Mouse (Mus musculus): ENCODE results near the gene Espnl.

GRCm38 (mm10) chr1:91292101-91292825 is 29.6 kb upstream of the Espnl start:
- no peak for TF ChIP-seq ZC3H11A (IDR thresholded peaks at IDR 0.05; ENCODE audit: borderline replicate concordance, low read depth, low read length)
- no peak for TF ChIP-seq HCFC1 (IDR thresholded peaks at IDR 0.05; ENCODE audit: borderline replicate concordance, insufficient read depth, low read length)
- TF ChIP-seq MAFK (IDR thresholded peaks at IDR 0.05; ENCODE audit: insufficient read depth, low read depth, low read length): no peak
- no peak for TF ChIP-seq ZNF384 (IDR thresholded peaks at IDR 0.05; ENCODE audit: low read depth, low read length)
- TF ChIP-seq CHD2 (IDR thresholded peaks at IDR 0.05; ENCODE audit: low read depth, low read length): no peak

Data from ES-E14 (cell line).